Mouse (Mus musculus): ENCODE results near the gene Btg4. TPM values are rescaled to one million over a fixed set of nuclear protein-coding genes. Genes with fewer than 3 reads are reported as not detected.
"Not testable (repeated sequence)": the region's sequence is repeated elsewhere in the genome, so short reads cannot be mapped to it uniquely, and the experiment has no call there.

The Btg4 gene
- total RNA-seq, 2 experiments from 2014 or later, result not detected

DNA sequence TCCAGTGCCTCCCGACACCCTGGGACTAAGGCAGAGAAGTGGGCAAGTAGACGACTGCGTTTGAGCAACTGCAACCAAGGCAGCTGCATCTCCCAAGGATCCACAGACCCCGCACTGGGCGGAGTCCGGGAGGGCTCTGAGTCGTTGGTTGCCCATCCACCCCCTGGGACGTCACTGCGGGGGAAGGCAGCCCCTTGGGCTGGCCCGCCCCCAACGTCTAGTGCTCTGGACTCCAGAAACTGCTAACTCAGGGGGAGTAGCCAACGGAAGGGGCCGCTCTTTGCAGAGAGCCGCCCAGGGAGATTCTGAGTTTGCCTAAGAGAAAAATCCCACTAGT is 16.2 kb downstream of the Btg4 start, which contains the start of gene Layn:
TSS of gene Layn (minus strand) at position 116 of the 337 bp plus-strand sequence.
- DNase-seq (ENCODE audit: low spot score in 2 of 2), result peak; percentile 48 to 66

GRCm38 (mm10) chr9:51081614-51082013 is 20.9 kb downstream of the Btg4 start:
- no peak for DNase-seq (ENCODE audit: low spot score in 2 of 2)

- DNase-seq (ENCODE audit: low spot score in 2 of 2), result no peak
Observed at GRCm38 (mm10) chr9:51093697-51094096, 33.0 kb downstream of the Btg4 start.

DNA sequence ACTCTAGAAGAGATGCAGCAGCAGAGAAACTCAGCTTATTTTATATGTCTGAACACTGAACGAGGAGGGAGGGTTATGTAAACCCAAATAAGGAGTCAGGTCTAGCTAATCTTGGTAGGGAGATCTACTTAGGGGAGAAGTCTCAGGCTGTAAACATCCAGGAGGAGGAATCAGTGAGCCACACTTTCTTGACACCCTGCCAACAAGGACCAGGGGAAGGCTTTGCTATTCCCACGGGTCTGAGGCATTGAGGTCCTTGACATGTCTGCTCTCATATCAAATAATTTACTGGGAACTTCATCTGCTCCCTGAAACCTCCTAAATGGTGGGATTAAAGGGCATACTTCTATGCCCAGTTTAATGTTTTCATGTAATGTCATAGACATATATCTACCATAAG is 35.6 kb downstream of the Btg4 start:
- DNase-seq (ENCODE audit: low spot score in 2 of 2), result peak; percentile 26 to 34

GRCm38 (mm10) chr9:51101756-51102425 is 41.2 kb downstream of the Btg4 start, which contains the start of gene 4833427G06Rik:
4833427G06Rik (minus strand) TSS chr9:51102078.
- peak; percentile 45 to 58 for DNase-seq (ENCODE audit: low spot score in 2 of 2)

DNA sequence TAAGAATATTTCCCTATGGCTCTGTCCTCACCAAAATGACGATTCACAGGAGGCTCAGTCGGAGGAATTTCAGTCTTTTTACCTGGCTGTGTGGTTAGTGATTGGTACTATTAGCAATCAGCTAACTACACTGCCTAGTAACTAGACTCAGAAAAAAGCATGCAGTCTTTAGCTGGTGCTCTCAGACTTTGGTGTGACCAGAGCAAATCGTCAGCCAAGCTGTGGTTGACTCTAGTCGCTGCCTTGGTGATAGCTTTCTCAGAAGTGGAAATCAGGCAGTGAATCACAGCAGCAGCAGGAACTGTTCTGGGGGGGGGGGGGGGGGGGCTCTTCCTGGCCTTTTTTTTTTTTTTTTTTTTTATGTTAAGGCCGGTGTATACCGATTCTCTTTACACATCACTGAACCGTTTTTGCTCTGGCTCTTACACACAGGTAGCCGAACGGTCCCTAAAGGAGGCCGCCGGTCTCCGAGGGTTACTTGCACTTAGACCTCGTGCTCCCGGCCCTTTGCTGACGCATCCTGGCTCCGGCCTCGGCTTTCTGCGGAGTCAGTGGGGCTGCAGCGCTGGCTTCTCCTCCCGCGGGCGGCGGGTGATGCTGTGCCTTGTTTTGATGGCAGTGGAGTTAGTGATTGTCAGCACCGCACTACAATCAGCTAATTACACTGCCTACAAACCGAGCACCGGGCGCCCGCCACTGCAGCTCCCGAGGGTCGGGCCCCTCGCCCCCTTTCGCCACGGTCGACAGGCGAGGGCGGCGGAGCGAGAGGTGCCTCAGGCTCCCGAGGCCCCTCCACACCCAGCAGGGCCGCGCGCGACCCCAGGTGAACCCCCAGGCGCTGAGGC is 42.5 kb downstream of the Btg4 start:
- DNase-seq (ENCODE audit: low spot score in 2 of 2), result peak; percentile 58 to 75

DNA sequence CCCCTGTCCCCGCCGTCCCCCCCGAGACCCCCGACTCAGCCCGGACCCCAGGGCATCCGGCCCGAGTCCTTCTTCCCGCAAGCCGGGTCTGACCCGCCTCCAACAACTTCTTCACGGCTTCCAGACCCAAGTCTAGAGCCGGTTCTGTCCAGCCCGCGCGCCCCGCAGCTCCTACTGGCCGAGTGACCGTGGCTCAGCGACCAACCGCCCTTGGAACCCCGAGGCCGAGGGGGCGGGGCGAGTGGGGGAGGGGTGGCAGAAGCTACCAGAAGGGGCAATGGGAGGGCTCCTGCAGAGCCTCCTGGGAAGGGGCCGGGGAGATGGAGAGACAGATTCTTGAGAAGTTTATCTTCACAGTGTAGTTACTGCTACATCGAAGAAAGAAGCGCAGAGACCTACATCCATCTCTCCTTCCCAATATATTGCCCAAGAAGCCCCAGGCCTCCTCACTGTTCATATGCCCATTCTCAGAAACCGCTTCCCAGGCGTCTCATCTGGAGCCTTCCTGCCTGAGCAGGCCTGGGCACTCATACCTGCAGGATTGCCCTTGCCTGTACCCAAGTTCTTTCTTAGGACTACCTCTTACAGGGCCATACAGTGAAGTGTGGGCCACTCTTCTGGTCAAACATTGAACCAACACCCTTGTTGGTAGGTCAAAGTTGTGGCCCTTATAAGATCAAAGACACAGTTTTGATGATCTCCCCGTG is 43.3 kb downstream of the Btg4 start:
- DNase-seq (ENCODE audit: low spot score in 2 of 2), result peak; percentile 31 to 47

DNA sequence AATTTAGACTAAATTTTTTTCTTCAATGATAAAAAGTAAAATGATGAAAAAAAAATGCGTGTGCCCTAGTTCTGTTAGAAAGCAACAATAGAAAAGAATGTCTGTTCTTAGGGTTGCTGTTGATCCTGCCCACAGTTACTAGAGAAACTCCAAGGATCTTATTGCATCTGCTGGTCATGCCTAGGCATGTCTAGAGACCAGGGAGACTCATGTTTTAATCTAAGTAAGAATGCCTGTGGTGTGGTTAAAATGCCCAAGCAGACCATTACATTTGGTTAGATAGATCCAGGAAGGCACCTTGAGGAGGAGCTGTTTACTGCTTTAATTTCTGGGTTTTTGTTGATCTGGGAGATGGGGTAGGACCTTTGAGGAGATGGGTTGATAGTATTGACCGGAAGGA is 45.0 kb downstream of the Btg4 start:
- no peak for DNase-seq (ENCODE audit: low spot score in 2 of 2)

DNA sequence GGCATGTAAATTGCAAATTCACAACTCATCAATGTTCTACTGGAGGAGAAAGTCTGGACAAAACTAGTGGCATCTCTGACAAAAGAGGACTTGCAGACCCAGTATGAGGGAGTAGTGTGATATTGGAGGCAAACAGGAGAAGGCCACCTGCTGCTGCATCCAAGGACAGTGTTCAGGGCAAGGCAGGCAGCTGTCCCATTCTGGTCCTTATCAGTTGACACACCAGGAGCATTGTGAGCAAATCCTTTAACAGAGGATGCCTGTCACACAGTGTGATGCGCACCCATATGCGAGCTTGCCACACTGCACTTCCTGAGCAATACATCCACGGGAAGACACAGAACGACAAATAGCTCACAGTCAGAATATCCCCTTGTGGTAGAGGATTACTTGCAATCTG is 54.1 kb downstream of the Btg4 start:
- no peak for DNase-seq (ENCODE audit: low spot score in 2 of 2)

- DNase-seq (ENCODE audit: low spot score in 2 of 2), result peak; percentile 33 to 47
Observed at GRCm38 (mm10) chr9:51136985-51137384, 76.3 kb downstream of the Btg4 start.

- no peak for DNase-seq (ENCODE audit: low spot score in 2 of 2)
Observed at GRCm38 (mm10) chr9:51137432-51137831, 76.7 kb downstream of the Btg4 start.

DNA sequence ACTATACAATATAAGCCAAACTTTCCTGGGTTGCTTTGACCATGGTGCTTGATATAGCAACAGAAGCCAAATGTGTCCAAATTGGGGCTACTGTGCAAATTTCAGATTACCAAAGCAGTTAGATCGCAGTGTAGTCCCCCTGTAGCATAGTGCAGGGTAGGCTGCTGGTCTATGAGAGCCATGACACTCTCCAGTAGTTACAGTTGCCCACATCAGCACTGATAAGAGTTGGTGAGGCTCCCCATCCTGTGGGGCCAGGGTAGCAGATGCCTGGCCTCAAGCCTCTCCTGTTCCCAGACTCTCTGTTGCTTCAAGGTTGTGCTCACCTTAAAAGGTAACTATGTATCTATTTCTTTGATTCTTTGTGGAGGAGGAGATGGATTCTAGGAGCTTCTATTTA is 77.1 kb downstream of the Btg4 start:
- DNase-seq (ENCODE audit: low spot score in 2 of 2), result no peak

GRCm38 (mm10) chr9:51138301-51138700 is 77.6 kb downstream of the Btg4 start:
- no peak for DNase-seq (ENCODE audit: low spot score in 2 of 2)

DNA sequence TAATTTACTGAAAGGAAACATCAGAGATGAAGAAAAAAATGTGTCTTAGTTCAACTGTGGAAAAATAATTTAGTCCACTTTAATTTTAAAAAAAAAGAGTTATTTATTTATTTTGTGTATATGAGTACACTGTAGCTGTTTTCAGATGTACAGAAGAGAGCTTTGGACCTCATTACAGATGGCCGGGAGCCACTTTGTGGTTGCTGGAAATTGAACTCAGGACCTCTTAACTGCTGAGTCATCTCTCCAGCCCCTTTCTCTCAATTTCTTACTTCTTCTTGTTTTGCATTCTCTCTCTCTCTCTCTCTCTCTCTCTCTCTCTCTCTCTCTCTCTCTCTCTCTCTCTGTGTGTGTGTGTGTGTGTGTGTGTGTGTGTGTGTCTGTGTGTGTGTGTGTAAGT is 78.7 kb downstream of the Btg4 start:
- DNase-seq (ENCODE audit: low spot score in 2 of 2), result not testable (repeated sequence)

- no peak for DNase-seq (ENCODE audit: low spot score in 2 of 2)
Observed at GRCm38 (mm10) chr9:51140711-51141110, 80.0 kb downstream of the Btg4 start.

- DNase-seq (ENCODE audit: low spot score in 2 of 2), result no peak
Observed at GRCm38 (mm10) chr9:51143437-51143836, 82.7 kb downstream of the Btg4 start.

GRCm38 (mm10) chr9:51144218-51144617 is 83.5 kb downstream of the Btg4 start:
- no peak for DNase-seq (ENCODE audit: low spot score in 2 of 2)

GRCm38 (mm10) chr9:51146496-51146895 is 85.8 kb downstream of the Btg4 start:
- no peak for DNase-seq (ENCODE audit: low spot score in 2 of 2)

- no peak for DNase-seq (ENCODE audit: low spot score in 2 of 2)
Observed at GRCm38 (mm10) chr9:51147294-51147693, 86.6 kb downstream of the Btg4 start.

- DNase-seq (ENCODE audit: low spot score in 2 of 2), result peak; percentile 43 to 54
Observed at GRCm38 (mm10) chr9:51152079-51152752, 91.5 kb downstream of the Btg4 start.

- DNase-seq (ENCODE audit: low spot score in 2 of 2), result peak; percentile 75 to 78
Observed at GRCm38 (mm10) chr9:51161771-51162388, 101.2 kb downstream of the Btg4 start.

All from adrenal gland, adult 18-20 months (tissue).